Mouse (Mus musculus) layer of hippocampus, adult 18-20 months (tissue): ENCODE data around the gene Ccnf. TPM values are rescaled to one million over a fixed set of nuclear protein-coding genes. Genes with fewer than 3 reads are reported as not detected.
A peak's percentile ranks its signal among the peaks of the same experiment; 100 is the strongest.

Source experiments
- DNase-seq, 2 experiments: peaks; one replicate each; pipeline ENCODE4 v3.0.0; 2022; ENCODE audit warnings: low spot score in 2 of 2
- microRNA-seq, 2 experiments: library from miRNA; unstranded; fragments of <30 nt; microRNA quantifications; one replicate each; pipeline ENCODE4 v1.2.0; 2021
- total RNA-seq, 2 experiments: library from RNA; stranded (reverse); gene quantifications; 2 replicates each; pipeline ENCODE4 v1.2.3; 2021

Gene Ccnf
- total RNA-seq, 2 experiments from 2014 or later, result 4.8 to 5.0 TPM

GRCm38 (mm10) chr17:24203611-24204534 lies 47.4 kb downstream of the Ccnf start:
- DNase-seq, result no peak

GRCm38 (mm10) chr17:24203068-24203467 lies 48.2 kb downstream of the Ccnf start:
- DNase-seq, result no peak

DNA sequence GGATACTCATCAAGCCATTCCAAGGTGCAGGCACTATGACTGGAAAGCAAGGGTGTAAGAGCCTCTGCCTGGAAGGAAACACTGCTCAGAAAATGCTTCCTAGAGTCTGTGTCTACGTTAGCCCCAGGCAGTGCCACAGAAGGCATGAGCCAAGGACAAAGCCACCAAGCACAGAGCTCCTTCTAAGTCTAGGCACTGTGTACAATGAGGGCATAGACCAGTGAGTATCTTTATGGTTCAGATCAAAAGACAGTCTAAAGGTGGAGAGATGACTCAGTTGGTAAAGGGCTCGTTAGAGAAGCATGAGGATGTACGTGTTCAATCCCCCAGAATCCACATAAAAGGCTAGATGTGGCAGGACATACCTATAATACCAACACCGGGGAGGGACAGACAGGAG lies 50.2 kb downstream of the Ccnf start:
- DNase-seq, result no peak

DNA sequence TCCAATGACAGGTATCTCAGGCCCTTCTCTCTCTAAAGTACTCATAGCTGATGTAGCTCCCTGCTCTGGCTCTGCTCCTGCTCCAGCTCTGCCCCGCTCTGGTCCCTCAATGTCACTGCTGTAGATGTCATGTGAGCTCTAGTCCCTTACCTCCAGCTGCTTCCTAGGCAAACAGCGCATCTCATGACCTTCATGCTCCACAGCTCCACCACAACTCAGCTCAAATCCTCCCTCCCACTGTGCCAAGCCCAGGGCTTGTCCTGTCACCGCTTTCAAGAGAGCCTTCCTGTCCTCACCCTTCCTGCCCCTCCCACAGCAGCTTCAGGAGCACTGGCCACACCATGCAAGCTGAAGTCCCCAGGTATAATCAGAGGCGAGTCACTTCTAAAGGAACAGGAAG lies 51.5 kb downstream of the Ccnf start:
- no peak for DNase-seq

DNA sequence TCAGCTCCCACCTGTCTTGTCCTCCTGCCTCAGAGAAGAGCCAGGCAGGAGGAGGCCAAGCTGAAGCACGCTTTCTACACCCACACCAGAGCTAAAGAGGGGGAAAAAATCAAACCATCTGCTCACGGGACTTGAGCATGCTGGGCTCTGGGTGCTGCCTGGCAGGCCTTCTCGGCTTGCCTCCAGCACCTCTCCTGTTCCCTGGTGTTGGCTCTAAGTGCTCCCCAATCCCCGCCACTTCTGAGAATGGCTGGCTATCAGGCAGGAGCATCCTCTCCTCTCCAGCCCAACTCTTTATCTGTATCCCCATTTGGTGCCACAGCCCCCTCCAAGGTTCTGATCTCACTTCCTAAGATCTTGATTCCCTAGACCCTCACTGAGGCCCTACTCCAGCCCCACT lies 52.0 kb downstream of the Ccnf start:
- DNase-seq, result peak; percentile 75 to 82

DNA sequence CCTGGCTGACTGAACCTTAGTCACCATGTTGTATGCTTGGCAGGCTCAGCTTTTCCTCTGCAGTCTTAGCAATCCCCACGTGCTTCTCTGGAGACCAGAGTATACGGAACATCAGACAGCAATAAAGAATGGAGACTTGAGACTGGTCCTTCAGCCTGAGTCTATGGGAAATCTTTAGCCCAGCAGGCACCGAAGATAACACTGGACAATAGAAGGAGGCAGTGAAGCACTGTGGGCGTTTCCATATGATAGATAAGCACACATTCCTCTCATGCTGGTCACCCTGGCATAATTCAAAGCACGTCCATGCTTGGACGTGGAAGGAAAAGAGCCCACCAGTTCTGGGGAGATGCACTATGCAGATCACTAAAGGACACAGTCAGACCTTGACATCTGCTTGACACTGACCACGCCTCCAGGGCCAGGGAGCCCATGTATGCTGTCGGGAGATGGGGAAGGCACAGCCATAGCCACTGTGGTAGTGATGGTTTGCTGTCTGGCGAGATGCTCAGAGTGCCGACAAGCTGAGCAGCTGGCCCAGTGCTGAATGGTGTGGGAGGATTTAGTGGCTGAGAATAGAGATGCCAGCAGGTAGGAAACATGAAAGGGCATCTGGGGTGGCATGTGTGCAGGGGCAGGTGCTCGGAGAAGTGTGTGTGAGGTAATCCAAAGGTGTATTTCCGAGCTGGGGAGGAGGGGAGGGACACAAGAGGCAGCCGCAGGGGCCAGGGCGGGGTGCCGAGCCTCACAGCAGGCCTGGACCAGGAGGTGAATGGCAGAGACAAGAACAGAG lies 54.1 kb downstream of the Ccnf start:
- peak in 1 of 2 experiments; percentile 47 for DNase-seq

DNA sequence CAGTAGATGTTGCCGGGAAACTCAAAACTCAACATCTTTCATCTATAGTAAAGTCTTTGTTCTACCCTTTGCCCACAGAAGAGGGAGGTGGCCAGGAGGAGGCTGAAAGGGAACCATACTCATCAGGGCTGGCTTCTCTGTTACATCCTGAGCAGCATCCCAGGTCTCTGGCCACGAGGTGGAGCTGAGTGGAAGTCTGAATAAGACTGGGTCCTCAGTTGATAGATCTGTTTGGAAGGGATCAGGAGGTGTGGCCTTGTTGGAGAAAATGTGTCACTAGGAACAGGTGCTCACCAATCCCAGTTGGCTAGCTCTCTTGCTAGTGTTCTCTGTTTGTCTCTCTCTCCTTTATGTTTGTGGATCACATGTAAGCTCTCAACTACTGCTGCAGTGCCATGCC lies 55.9 kb downstream of the Ccnf start:
- DNase-seq, result no peak

DNA sequence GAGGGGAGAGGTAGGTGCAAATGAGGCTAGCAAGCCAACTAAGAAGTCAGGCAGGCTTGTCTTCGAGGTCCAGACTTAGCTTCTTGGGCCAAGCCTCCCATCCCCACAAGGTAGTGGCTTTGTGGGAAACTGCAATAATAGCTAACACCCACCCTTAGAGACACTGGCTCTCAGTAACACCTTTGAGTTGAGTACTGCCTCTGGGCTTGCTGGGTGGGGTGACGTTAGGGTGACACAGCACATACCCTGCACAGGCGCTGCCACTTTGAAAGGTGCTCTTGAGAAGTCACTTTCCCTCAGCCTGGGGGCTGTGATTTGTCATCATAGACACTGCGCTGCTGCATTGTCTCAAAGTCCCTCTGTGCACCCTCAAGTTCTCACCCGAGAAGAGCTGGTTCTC lies 57.5 kb downstream of the Ccnf start:
- no peak for DNase-seq

DNA sequence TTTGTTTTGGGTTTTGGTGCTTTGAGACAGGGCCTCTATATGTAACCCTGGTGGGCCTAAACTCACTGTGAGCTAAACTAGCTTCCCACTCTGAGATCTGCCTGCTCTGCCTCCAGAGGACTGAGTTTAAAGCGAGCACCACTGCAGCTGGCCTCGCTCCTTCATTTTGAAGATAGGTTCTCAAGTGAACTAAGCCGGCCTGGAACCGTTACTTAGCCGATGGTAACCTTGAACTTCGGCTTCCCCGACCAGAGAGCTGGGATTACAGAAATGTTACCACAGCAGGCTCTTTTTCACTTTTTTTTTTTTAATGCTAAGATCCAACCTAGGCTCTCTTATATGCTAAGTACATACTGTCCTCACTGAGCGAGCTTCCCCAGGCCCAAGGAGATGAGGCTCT lies 58.0 kb downstream of the Ccnf start:
- no peak for DNase-seq

DNA sequence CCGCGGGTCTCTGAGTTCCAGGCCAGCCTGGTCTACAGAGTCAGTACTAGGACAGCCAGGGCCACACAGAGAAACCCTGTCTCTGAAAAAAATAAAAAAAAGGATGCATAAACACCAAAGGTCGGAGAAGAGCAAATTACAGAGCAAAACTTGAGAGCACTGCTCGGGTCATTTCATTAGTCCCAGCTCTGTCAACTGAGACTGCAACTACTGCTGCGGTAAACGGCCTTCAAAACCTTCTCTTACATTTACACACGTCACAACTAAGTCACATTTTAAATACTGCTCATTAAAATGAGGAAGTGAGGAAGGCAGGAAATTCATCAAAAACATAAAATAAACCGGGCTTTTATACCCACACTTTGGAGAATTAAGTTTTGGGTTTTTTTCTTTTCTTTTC lies 58.4 kb downstream of the Ccnf start:
- DNase-seq, result no peak

- no peak for DNase-seq
These were observed 59.8 kb downstream of the Ccnf start for GRCm38 (mm10) chr17:24191481-24191880.

DNA sequence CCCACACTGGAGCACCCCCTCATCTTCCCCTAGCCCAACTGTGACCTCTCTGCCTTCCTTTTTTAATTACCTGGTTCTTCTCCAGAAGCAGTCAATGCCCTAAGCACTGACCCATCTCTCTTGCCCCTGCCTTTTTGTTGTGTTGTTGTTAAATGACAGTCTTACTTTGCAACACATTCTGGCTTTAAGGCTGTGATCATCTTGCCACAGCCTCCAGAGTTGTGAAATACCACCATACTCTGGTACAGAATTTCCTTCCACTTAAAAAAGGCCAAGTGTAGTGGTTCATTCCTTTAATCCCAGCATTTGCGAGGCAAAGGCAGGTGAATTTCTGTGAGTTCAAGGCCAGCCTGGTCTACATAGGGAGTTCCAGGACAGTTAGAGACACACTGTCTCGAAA lies 60.4 kb downstream of the Ccnf start:
- no peak for DNase-seq

- DNase-seq, result no peak
These were observed 77.0 kb downstream of the Ccnf start for GRCm38 (mm10) chr17:24174259-24174658.

GRCm38 (mm10) chr17:24173423-24173822 lies 77.9 kb downstream of the Ccnf start:
- DNase-seq, result peak; percentile 60 to 85

Small RNAs within 50 kb of the gene (microRNA-seq; reads per million reads assigned to microRNA genes)
- 1.5 to 3.1 reads per million in 2 experiments for gene Mir5134
- gene Mir6965, result 0 to 0.49 reads per million in 2 experiments

Other genes starting within 250 kb of the Ccnf start
- gene Prss27, start 213.3 kb downstream of the Ccnf start, total RNA-seq, result not detected
- 10 to 100 TPM; 23.2 to 25.0 TPM for gene Kctd5, start 178.0 kb downstream of the Ccnf start, total RNA-seq
- 100 to 1,000 TPM; 104 to 113 TPM for gene Pdpk1, start 100.6 kb downstream of the Ccnf start, total RNA-seq
- 10 to 100 TPM; 31.0 to 31.7 TPM for gene Amdhd2, start 87.7 kb downstream of the Ccnf start, total RNA-seq
- gene Atp6v0c, start 81.8 kb downstream of the Ccnf start, total RNA-seq, result 1,000 to 10,000 TPM; 1,141 to 1,201 TPM
- 10 to 100 TPM; 54.2 to 57.6 TPM for gene Tbc1d24, start 45.9 kb downstream of the Ccnf start, total RNA-seq
- 1 to 10 TPM; 7.5 to 9.9 TPM for gene Ntn3, start 42.0 kb downstream of the Ccnf start, total RNA-seq
- gene Tedc2, start 30.6 kb downstream of the Ccnf start, total RNA-seq, result 1 to 10 TPM; 7.3 to 8.5 TPM
- gene Abca17, start 99.6 kb upstream of the Ccnf start, total RNA-seq, result under 1 TPM; 0.51 to 0.92 TPM
- 10 to 100 TPM; 59.2 to 61.4 TPM for gene Abca3, start 100.5 kb upstream of the Ccnf start, total RNA-seq
- gene Rnps1, start 163.1 kb upstream of the Ccnf start, total RNA-seq, result 100 to 1,000 TPM; 123 to 124 TPM
- 10 to 100 TPM; 27.3 to 34.2 TPM for gene Eci1, start 175.2 kb upstream of the Ccnf start, total RNA-seq
- gene Dnase1l2, start 191.6 kb upstream of the Ccnf start, total RNA-seq, result 10 to 100 TPM in 1 of 2 experiments, 1 to 10 TPM in 1; 9.6 to 11.4 TPM
- 10 to 100 TPM; 32.3 to 37.9 TPM for gene E4f1, start 218.8 kb upstream of the Ccnf start, total RNA-seq
- gene Pgp, start 218.9 kb upstream of the Ccnf start, total RNA-seq, result 10 to 100 TPM; 61.6 to 64.6 TPM
- 1 to 10 TPM; 2.0 to 2.8 TPM for gene Bricd5, start 222.4 kb upstream of the Ccnf start, total RNA-seq
- gene Mlst8, start 227.6 kb upstream of the Ccnf start, total RNA-seq, result 10 to 100 TPM; 42.5 to 42.9 TPM
- 100 to 1,000 TPM; 153 to 157 TPM for gene Caskin1, start 237.1 kb upstream of the Ccnf start, total RNA-seq